Mouse (Mus musculus) heart, embryonic 13.5 days (tissue): ENCODE measurements around the gene Tinagl1. TPM values are rescaled to one million over a fixed set of nuclear protein-coding genes. Genes with fewer than 3 reads are reported as not detected.

Experiments
- ATAC-seq: fragments of 200-750 bp; cut with Nextera tagmentation; 2 replicates; pipeline ENCODE4 v1.8.0; 2017; ENCODE audit warnings: moderate TSS enrichment; ENCODE audit not compliant: insufficient number of reproducible peaks, low FRiP score, low TSS enrichment; ENCODE audit errors: extremely low read depth
- H3K27ac ChIP-seq: fragments of 300-500 bp; sonication (generic); replicated peaks from 2 replicates; pipeline ENCODE4 v1.5.1; 2015; ENCODE audit warnings: moderate library complexity, mild to moderate bottlenecking, inconsistent platforms
- H3K27me3 ChIP-seq: fragments of 300-500 bp; sonication (generic); replicated peaks from 2 replicates; pipeline ENCODE4 v1.6.1; 2015; ENCODE audit warnings: mild to moderate bottlenecking, inconsistent platforms
- H3K36me3 ChIP-seq: fragments of 300-500 bp; sonication (generic); 2 replicates; pipeline ENCODE4 v1.6.1; 2015; ENCODE audit warnings: mild to moderate bottlenecking, inconsistent platforms
- H3K4me1 ChIP-seq: fragments of 300-500 bp; sonication (generic); 2 replicates; pipeline ENCODE4 v1.6.1; 2015; ENCODE audit warnings: inconsistent platforms
- H3K4me2 ChIP-seq: fragments of 300-500 bp; sonication (generic); 2 replicates; pipeline ENCODE4 v1.6.1; 2015; ENCODE audit warnings: inconsistent platforms, mild to moderate bottlenecking, moderate library complexity
- H3K4me3 ChIP-seq: fragments of 300-500 bp; sonication (generic); 2 replicates; pipeline ENCODE4 v1.5.1; 2015; ENCODE audit warnings: moderate library complexity, mild to moderate bottlenecking, inconsistent platforms
- H3K9ac ChIP-seq: fragments of 300-500 bp; sonication (generic); 2 replicates; pipeline ENCODE4 v1.6.1; 2015; ENCODE audit warnings: inconsistent platforms, mild to moderate bottlenecking, moderate library complexity
- H3K9me3 ChIP-seq: fragments of 300-500 bp; sonication (generic); 2 replicates; pipeline ENCODE4 v1.6.1; 2016; ENCODE audit warnings: inconsistent platforms
- WGBS: fragments of 180-500 bp; shearing (Covaris S2); methylation state at CpG from one replicate; pipeline ENCODE4 v1.1.7; 2015; ENCODE audit warnings: mixed read lengths; 5-methylcytosine and 5-hydroxymethylcytosine counted together
- polyA plus RNA-seq: library from polyadenylated mRNA; unstranded; fragments of >200 nt; fragmentation: Nextera tagmentation; extraction: Ambion mirVana; gene quantifications from 2 replicates; pipeline ENCODE4 v1.2.1, GENCODE M21; 2015

Tinagl1 gene
- polyA plus RNA-seq, 1 experiment from 2014 or later = 47.4 TPM

DNA sequence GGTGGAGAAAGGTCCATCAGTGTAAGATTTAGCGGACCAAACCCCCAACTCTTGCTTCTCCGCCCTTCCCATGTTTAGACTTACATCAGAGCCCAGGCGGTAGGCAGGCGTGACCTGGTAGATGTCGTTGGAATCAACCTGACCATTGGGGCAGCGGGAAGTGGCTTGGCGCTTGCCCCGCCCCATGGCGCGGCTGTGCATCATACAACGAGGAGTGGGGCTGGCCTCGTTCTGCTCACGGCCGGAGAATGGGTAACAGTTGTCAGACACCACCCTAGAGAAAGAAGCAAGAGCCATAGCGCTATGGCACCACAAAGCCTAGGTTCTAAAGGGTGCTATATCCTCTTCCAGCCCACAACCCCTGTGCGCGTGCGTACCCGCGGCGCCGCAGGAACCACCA is 7.6 kb downstream of the Tinagl1 start:
- Histone ChIP-seq H3K27ac (peak overlapping the region; percentile 91), H3K27me3 (no peaks in the 10 kb centered on the region), H3K36me3 (peaks cover 18% of the 10 kb centered on the region), H3K9me3 (no peaks in the 10 kb centered on the region), H3K4me1 (peaks cover 90% of the 10 kb centered on the region), H3K9ac (peak overlapping the region; percentile 67), H3K4me3 (peak overlapping the region; percentile 9; the same call in 1 of the 2 replicates), H3K4me2 (peak overlapping the region; percentile 63)
- 50% methylated on average over 22 of the region's 22 CpGs for WGBS
- ATAC-seq = no peak

DNA sequence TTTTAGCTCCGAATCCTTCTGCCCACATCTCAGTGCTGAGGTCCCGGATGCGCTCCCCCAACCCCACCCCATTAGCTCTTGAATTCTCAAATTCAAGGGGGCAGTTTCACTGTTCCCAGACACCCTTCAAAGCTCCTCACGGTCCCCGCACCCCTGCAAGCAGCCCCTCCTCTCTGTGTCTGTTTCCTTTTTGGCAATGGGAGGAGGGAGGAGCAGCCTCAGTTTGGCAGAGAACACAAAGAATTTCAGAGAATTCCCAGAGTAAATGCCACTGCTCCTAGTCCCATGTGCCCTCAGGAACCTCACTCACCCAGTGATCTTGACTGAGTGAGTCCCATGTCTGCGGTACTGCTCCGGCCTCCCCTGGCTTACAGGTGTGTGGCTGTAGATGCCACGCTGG is 8.3 kb downstream of the Tinagl1 start:
- H3K9ac ChIP-seq = peak overlapping the region; percentile 54
- H3K4me2 ChIP-seq = peak overlapping the region; percentile 24; the same call in 1 of the 2 replicates
- peak overlapping the region; percentile 61 for H3K27ac ChIP-seq

GRCm38 (mm10) chr4:130166061-130166460 is 8.9 kb downstream of the Tinagl1 start:
- H3K4me2 ChIP-seq = no peak overlapping the region
- no peak overlapping the region for H3K4me3 ChIP-seq
- H3K9ac ChIP-seq = peak overlapping the region; percentile 54
- H3K4me1 ChIP-seq = peaks cover 89% of the 10 kb centered on the region
- no peaks in the 10 kb centered on the region for H3K9me3 ChIP-seq
- WGBS = 77% methylated on average over 18 of the region's 18 CpGs
- H3K27me3 ChIP-seq = no peaks in the 10 kb centered on the region
- H3K27ac ChIP-seq = peak overlapping the region; percentile 61
- H3K36me3 ChIP-seq = peaks cover 18% of the 10 kb centered on the region
- no peak for ATAC-seq

More for the DNA sequence above, 8.3 kb downstream of the Tinagl1 start:
- Histone ChIP-seq H3K36me3 (peaks cover 18% of the 10 kb centered on the region), H3K4me3 (no peak overlapping the region), H3K4me1 (peaks cover 89% of the 10 kb centered on the region), H3K27me3 (no peaks in the 10 kb centered on the region), H3K9me3 (no peaks in the 10 kb centered on the region)
- ATAC-seq = no peak
- WGBS = 79% methylated on average over 8 of the region's 8 CpGs

DNA sequence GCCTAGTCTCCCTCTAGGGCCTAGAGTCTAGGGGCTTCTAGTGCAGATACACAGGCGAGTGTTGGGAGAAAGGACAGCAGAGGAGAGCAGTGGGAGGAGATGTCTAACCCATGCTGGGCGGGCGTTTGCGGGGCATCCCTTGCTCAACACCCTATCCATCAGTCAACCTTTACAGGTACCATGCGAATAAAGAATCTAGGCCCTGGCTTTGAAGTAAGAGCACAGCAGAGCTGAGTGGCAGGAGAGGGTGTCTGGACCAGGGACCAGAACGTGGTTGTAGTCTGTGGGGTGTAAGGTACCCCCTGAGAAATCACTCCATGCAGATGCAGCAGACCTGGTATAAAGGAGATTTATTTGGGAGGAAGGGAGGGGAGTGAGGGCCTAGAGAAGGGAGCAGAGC is 10.8 kb downstream of the Tinagl1 start:
- Histone ChIP-seq H3K4me1 (peaks cover 74% of the 10 kb centered on the region), H3K36me3 (peaks cover 10% of the 10 kb centered on the region), H3K9me3 (no peaks in the 10 kb centered on the region), H3K9ac (peak overlapping the region; percentile 80), H3K4me2 (peak overlapping the region; percentile 70), H3K4me3 (no peak overlapping the region), H3K27me3 (no peaks in the 10 kb centered on the region), H3K27ac (peak overlapping the region; percentile 71)
- 71% methylated on average over 6 of the region's 6 CpGs for WGBS
- no peak for ATAC-seq

- peak overlapping the region; percentile 80 for H3K9ac ChIP-seq
- peak overlapping the region; percentile 70 for H3K4me2 ChIP-seq
- ATAC-seq = no peak
- H3K4me3 ChIP-seq = peak overlapping the region; percentile 45
- WGBS = 3% methylated on average over 20 of the region's 20 CpGs
- no peaks in the 10 kb centered on the region for H3K27me3 ChIP-seq
- H3K9me3 ChIP-seq = no peaks in the 10 kb centered on the region
- H3K4me1 ChIP-seq = peaks cover 67% of the 10 kb centered on the region
- H3K36me3 ChIP-seq = peaks cover 7% of the 10 kb centered on the region
- peak overlapping the region; percentile 71 for H3K27ac ChIP-seq
Observed at GRCm38 (mm10) chr4:130163391-130163861, 11.5 kb downstream of the Tinagl1 start.

DNA sequence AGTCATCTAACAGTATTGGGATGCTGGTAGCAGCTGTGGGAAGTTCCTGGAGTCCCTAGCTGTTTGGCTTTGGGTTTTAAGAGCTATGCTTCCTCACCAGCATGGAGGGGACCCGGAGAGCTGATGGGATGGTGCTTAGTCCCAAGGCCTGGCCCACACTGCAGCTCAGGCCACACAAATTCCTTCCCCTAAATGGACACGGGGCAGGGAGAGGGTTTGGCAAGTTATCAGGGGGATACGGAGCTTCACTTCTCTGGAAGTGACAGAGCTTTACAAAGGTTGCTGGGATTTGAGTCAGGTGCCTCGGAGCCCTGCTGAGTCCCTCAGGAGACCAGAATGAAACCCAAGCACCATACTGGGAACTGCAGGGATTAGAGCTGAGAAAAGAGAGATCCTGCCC is 13.6 kb downstream of the Tinagl1 start:
- Histone ChIP-seq H3K4me1 (peaks cover 46% of the 10 kb centered on the region), H3K27ac (peak overlapping the region; percentile 32), H3K9ac (0 out of 2 replicates have a peak overlapping the region, but pooled peaks have one; percentile 19), H3K27me3 (no peaks in the 10 kb centered on the region), H3K4me3 (no peak overlapping the region), H3K9me3 (no peaks in the 10 kb centered on the region), H3K36me3 (peaks cover 7% of the 10 kb centered on the region), H3K4me2 (peak overlapping the region; percentile 11; the same call in 1 of the 2 replicates)
- 14% methylated on average over 4 of the region's 4 CpGs for WGBS
- no peak for ATAC-seq

GRCm38 (mm10) chr4:130156812-130157371 is 18.0 kb downstream of the Tinagl1 start:
- Histone ChIP-seq H3K27me3 (peaks cover 26% of the 10 kb centered on the region), H3K4me2 (no peak overlapping the region), H3K4me1 (peaks cover 11% of the 10 kb centered on the region), H3K9me3 (0 out of 2 replicates have a peak, but pooled peaks cover 3% of the 10 kb centered on the region), H3K9ac (no peak overlapping the region), H3K4me3 (no peak overlapping the region), H3K27ac (no peak overlapping the region), H3K36me3 (no peaks in the 10 kb centered on the region)
- no peak for ATAC-seq
- WGBS = 66% methylated on average over 12 of the region's 12 CpGs

DNA sequence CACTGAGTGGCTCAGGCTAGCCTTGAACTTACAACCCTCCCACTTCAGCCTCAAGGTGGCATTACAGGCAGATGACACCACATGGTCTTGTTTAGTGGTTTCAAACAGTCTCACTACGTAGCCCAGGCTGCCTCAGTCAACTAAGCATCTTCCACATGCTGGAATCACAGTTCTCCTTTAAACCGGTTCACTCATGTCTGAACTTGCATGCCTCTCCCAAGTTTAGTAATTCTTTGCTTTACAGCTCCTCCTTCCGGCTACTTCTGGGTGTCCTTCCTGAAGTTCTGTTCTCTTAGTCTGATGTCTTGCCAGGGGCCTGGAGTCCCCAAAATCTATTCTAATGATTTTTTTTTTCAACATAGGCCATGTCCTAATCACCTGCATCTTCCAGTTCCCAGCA is 20.7 kb downstream of the Tinagl1 start:
- no peak for ATAC-seq
- Histone ChIP-seq H3K9ac (no peak overlapping the region), H3K27ac (no peak overlapping the region), H3K9me3 (0 out of 2 replicates have a peak, but pooled peaks cover 3% of the 10 kb centered on the region), H3K4me1 (no peaks in the 10 kb centered on the region; the same call in 1 of the 2 replicates), H3K36me3 (no peaks in the 10 kb centered on the region), H3K4me3 (no peak overlapping the region), H3K27me3 (peaks cover 42% of the 10 kb centered on the region), H3K4me2 (no peak overlapping the region)
- WGBS = 67% methylated on average over 3 of the region's 3 CpGs

DNA sequence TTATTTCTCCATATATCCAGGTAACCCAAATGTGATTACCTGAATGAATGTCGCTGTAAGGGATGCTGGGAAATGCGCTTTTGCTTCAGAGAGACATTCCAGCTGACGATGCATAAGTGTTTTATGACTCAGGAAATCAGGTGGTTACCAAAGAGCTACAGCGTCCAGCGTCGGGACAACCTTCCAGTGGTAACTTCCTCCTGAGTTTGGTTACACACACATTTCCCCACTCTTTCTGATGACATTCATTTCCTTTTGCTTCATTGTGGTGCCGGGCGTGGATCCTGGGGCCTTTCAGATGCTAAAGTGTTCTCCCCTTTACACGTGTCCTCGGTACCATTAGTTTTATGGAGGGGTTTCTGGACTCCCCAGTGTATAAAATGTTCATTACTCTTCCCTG is 26.5 kb downstream of the Tinagl1 start:
- H3K4me1 ChIP-seq = no peaks in the 10 kb centered on the region
- no peak overlapping the region for H3K4me3 ChIP-seq
- no peaks in the 10 kb centered on the region for H3K9me3 ChIP-seq
- peaks cover 76% of the 10 kb centered on the region for H3K27me3 ChIP-seq
- 69% methylated on average over 10 of the region's 10 CpGs for WGBS
- no peak for ATAC-seq
- no peak overlapping the region for H3K27ac ChIP-seq
- H3K9ac ChIP-seq = no peak overlapping the region
- H3K4me2 ChIP-seq = no peak overlapping the region
- H3K36me3 ChIP-seq = no peaks in the 10 kb centered on the region

GRCm38 (mm10) chr4:130141786-130142185 is 33.1 kb downstream of the Tinagl1 start:
- Histone ChIP-seq H3K27ac (no peak overlapping the region), H3K4me2 (no peak overlapping the region), H3K4me1 (peaks cover 22% of the 10 kb centered on the region), H3K36me3 (no peaks in the 10 kb centered on the region), H3K27me3 (peaks cover 92% of the 10 kb centered on the region), H3K9ac (no peak overlapping the region), H3K9me3 (no peaks in the 10 kb centered on the region), H3K4me3 (no peak overlapping the region)
- 51% methylated on average over 3 of the region's 3 CpGs for WGBS
- ATAC-seq = no peak

DNA sequence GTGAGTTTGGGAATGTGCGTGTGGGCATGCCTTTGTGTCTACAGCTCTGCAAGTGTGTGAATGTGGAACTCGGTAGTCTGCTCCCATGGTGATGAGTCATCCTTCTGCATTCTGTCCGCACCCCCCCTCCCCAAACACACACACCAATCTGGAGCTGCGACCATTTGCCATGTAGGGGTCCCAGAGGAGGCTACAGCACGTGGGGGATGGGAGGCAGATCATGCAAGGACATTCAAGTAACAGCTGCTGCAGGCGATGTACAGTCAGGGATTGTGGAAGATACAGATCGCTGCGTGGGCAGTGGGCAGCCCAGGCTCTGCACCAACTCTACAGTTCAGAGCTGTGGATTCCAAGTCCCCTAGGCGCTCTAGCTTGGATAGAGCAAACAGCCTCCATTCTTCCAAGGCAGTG is 33.9 kb downstream of the Tinagl1 start:
- no peak overlapping the region for H3K4me3 ChIP-seq
- no peaks in the 10 kb centered on the region for H3K36me3 ChIP-seq
- no peak overlapping the region for H3K4me2 ChIP-seq
- peaks cover 93% of the 10 kb centered on the region for H3K27me3 ChIP-seq
- peaks cover 22% of the 10 kb centered on the region for H3K4me1 ChIP-seq
- no peak overlapping the region for H3K27ac ChIP-seq
- no peak overlapping the region for H3K9ac ChIP-seq
- no peak for ATAC-seq
- no peaks in the 10 kb centered on the region for H3K9me3 ChIP-seq
- WGBS = 49% methylated on average over 9 of the region's 9 CpGs

DNA sequence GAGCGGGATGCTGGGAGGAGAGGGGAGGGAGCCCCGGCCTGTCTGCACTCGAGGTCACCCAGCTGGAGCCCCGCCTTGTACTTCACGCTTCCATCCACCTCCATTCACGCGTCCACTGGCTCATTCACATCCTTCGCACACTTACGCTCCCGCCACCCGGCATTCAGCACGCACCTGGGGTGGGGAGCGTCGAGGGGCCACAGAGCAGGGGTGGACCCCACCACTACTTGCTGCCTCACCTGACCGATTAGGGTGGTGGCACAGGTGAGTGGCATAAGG is 35.8 kb downstream of the Tinagl1 start, which contains the start of gene Hcrtr1:
Hcrtr1 (minus strand) TSS at position 146 of the 279 bp plus-strand sequence.
- peaks cover 97% of the 10 kb centered on the region for H3K27me3 ChIP-seq
- ATAC-seq = no peak
- H3K36me3 ChIP-seq = no peaks in the 10 kb centered on the region
- WGBS = 4% methylated on average over 15 of the region's 15 CpGs
- no peak within 1 kb of the TSS for H3K27ac ChIP-seq
- H3K4me3 ChIP-seq = peak within 1 kb of the TSS; percentile 51
- no peaks in the 10 kb centered on the region for H3K9me3 ChIP-seq
- peak within 1 kb of the TSS; percentile 75 for H3K9ac ChIP-seq
- H3K4me2 ChIP-seq = peak within 1 kb of the TSS; percentile 83
- peaks cover 25% of the 10 kb centered on the region for H3K4me1 ChIP-seq
